Mouse (Mus musculus) thymus, adult 2 months (tissue): Measurements from ENCODE around the gene H2-M10.6. TPM values are rescaled to one million over a fixed set of nuclear protein-coding genes. Genes with fewer than 3 reads are reported as not detected.
"Not testable (repeated sequence)": the region's sequence is repeated elsewhere in the genome, so short reads cannot be mapped to it uniquely, and the experiment has no call there.

Source experiments
- DNase-seq: peaks from one replicate; pipeline ENCODE4 v3.0.0; 2021
- H3K27ac ChIP-seq: fragments of 200-500 bp; 2 replicates; pipeline ENCODE4 v1.5.1; 2012; ENCODE audit warnings: low read length, control low read depth; ENCODE audit not compliant: control insufficient read depth, insufficient read depth
- H3K27me3 ChIP-seq: fragments of 200-500 bp; 2 replicates; pipeline ENCODE4 v1.6.1; 2012; ENCODE audit warnings: mild to moderate bottlenecking, low read length, moderate library complexity, mixed read lengths; ENCODE audit not compliant: control insufficient read depth, insufficient read depth
- H3K36me3 ChIP-seq: fragments of 200-500 bp; 2 replicates; pipeline ENCODE4 v1.6.1; 2012; ENCODE audit warnings: mild to moderate bottlenecking, low read length, moderate library complexity; ENCODE audit not compliant: control insufficient read depth, insufficient read depth
- H3K4me1 ChIP-seq: fragments of 200-500 bp; replicated peaks from 2 replicates; pipeline ENCODE4 v1.6.1; 2012; ENCODE audit warnings: low read length; ENCODE audit not compliant: control insufficient read depth, insufficient read depth
- H3K4me3 ChIP-seq: fragments of 200-500 bp; 2 replicates; pipeline ENCODE4 v1.5.1; 2012; ENCODE audit warnings: mild to moderate bottlenecking, low read length, control low read depth, moderate library complexity; ENCODE audit not compliant: control insufficient read depth, insufficient read depth
- CTCF ChIP-seq: fragments of 200-500 bp; IDR thresholded peaks from 2 replicates; pipeline ENCODE4 v1.5.1; 2012; ENCODE audit warnings: mild to moderate bottlenecking, control low read depth, low read length, moderate library complexity, borderline replicate concordance; ENCODE audit not compliant: control insufficient read depth, poor library complexity, insufficient read depth; ENCODE audit errors: extremely low read depth
- POLR2A ChIP-seq: fragments of 200-500 bp; IDR thresholded peaks from 2 replicates; pipeline ENCODE4 v1.6.1; 2012; ENCODE audit warnings: mild to moderate bottlenecking, low read length, control low read depth, moderate library complexity; ENCODE audit not compliant: control insufficient read depth, poor library complexity, insufficient read depth; ENCODE audit errors: extremely low read depth
- WGBS: fragments of 180-500 bp; shearing (Covaris S2); methylation state at CpG from one replicate; pipeline ENCODE4 v1.1.7; 2018; 5-methylcytosine and 5-hydroxymethylcytosine counted together
- polyA plus RNA-seq: library from polyadenylated mRNA; depleted of rRNA; stranded (reverse); fragments of >200 nt; gene quantifications from 2 replicates; pipeline ENCODE4 v1.2.3, GENCODE M21; 2012; rRNA removed

The H2-M10.6 gene
- polyA plus RNA-seq = not detected in 2 replicates

GRCm38 (mm10) chr17:36811871-36812270, at the start of gene H2-M10.6:
Gene H2-M10.6 (plus strand): TSS chr17:36812171.
- H3K27ac ChIP-seq = no peak within 1 kb of the TSS
- no peak for DNase-seq

GRCm38 (mm10) chr17:36763816-36764215, 48.2 kb upstream of the H2-M10.6 start:
- 62% methylated on average over 2 of the region's 2 CpGs for WGBS
- TF ChIP-seq CTCF (no peak), POLR2A (no peak)

More at GRCm38 (mm10) chr17:36811871-36812270, at the start of gene H2-M10.6:
- Histone ChIP-seq H3K27me3 (no peaks in the 10 kb centered on the region), H3K4me3 (no peak within 1 kb of the TSS), H3K36me3 (no peaks in the 10 kb centered on the region), H3K4me1 (no peaks in the 10 kb centered on the region)
- no peak for TF ChIP-seq CTCF
- TF ChIP-seq POLR2A = no peak

GRCm38 (mm10) chr17:36764244-36764643, 47.7 kb upstream of the H2-M10.6 start:
- H3K36me3 ChIP-seq, H3K27ac ChIP-seq, H3K4me1 ChIP-seq, H3K27me3 ChIP-seq, H3K4me3 ChIP-seq: not testable (repeated sequence)
- DNase-seq = peak; percentile 23
- 3% methylated on average over 2 of the region's 2 CpGs for WGBS

More at GRCm38 (mm10) chr17:36763816-36764215, 48.2 kb upstream of the H2-M10.6 start:
- DNase-seq = no peak
- Histone ChIP-seq H3K27ac (no peak overlapping the region), H3K4me1 (no peaks in the 10 kb centered on the region), H3K36me3 (no peaks in the 10 kb centered on the region), H3K4me3 (no peak overlapping the region), H3K27me3 (no peaks in the 10 kb centered on the region)

GRCm38 (mm10) chr17:36765403-36765802, 46.6 kb upstream of the H2-M10.6 start:
- not testable (repeated sequence) for H3K27ac ChIP-seq, H3K4me3 ChIP-seq, H3K27me3 ChIP-seq, H3K4me1 ChIP-seq, DNase-seq, H3K36me3 ChIP-seq
- 74% methylated on average over 2 of the region's 2 CpGs for WGBS

- WGBS = 98% methylated on average over 2 of the region's 2 CpGs
Measured at GRCm38 (mm10) chr17:36772610-36773009, 39.4 kb upstream of the H2-M10.6 start, which contains the start of gene H2-M10.5. Gene H2-M10.5 (plus strand): TSS chr17:36772910.

GRCm38 (mm10) chr17:36781533-36781932, 30.4 kb upstream of the H2-M10.6 start:
- no peak for DNase-seq
- Histone ChIP-seq H3K4me1 (no peaks in the 10 kb centered on the region), H3K4me3 (no peak overlapping the region), H3K27ac (no peak overlapping the region), H3K36me3 (no peaks in the 10 kb centered on the region), H3K27me3 (no peaks in the 10 kb centered on the region)
- TF ChIP-seq POLR2A (no peak), CTCF (no peak)
- 69% methylated on average over 3 of the region's 3 CpGs for WGBS

More at GRCm38 (mm10) chr17:36772610-36773009, 39.4 kb upstream of the H2-M10.6 start, which contains the start of gene H2-M10.5:
- not testable (repeated sequence) for H3K4me1 ChIP-seq, H3K36me3 ChIP-seq, H3K4me3 ChIP-seq, H3K27me3 ChIP-seq, H3K27ac ChIP-seq, DNase-seq

- not testable (repeated sequence) for H3K36me3 ChIP-seq, H3K27me3 ChIP-seq, H3K4me3 ChIP-seq, H3K27ac ChIP-seq, H3K4me1 ChIP-seq
- DNase-seq = peak; percentile 38
- 44% methylated on average over 1 of the region's 1 CpGs for WGBS
Measured at GRCm38 (mm10) chr17:36786483-36786886, 25.5 kb upstream of the H2-M10.6 start.

GRCm38 (mm10) chr17:36788351-36788750, 23.6 kb upstream of the H2-M10.6 start:
- 88% methylated on average over 2 of the region's 2 CpGs for WGBS
- no peak overlapping the region for H3K27ac ChIP-seq
- H3K36me3 ChIP-seq = no peaks in the 10 kb centered on the region
- TF ChIP-seq CTCF (no peak), POLR2A (no peak)
- no peaks in the 10 kb centered on the region for H3K27me3 ChIP-seq
- H3K4me1 ChIP-seq = no peaks in the 10 kb centered on the region
- no peak for DNase-seq
- H3K4me3 ChIP-seq = no peak overlapping the region
